Mouse (Mus musculus): ENCODE data around the gene Gfm1.

Gene Gfm1

DNA sequence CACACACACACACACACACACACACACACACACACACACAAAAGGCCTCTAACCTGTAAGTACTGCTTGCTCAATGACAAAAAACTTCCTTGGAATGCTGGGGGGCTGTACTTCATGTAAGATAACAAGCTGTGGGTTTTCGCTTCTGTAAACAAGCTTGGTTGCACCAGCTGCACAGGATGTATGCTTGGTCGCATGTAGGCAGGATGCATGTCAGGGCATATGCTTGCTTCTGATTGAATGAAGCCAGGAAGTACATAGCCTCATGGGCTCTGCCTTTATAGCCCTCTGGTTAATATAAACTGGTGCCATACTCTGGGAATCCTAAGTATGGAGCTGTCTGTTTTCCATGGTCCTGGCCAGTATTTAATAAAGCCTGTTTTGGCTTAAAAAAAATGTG is 68.1 kb downstream of the Gfm1 start:
- DNase-seq (ENCODE audit: low spot score): no peak

- no peak for DNase-seq (ENCODE audit: low spot score)
Observed at GRCm38 (mm10) chr3:67498773-67499405, 69.0 kb downstream of the Gfm1 start.

DNA sequence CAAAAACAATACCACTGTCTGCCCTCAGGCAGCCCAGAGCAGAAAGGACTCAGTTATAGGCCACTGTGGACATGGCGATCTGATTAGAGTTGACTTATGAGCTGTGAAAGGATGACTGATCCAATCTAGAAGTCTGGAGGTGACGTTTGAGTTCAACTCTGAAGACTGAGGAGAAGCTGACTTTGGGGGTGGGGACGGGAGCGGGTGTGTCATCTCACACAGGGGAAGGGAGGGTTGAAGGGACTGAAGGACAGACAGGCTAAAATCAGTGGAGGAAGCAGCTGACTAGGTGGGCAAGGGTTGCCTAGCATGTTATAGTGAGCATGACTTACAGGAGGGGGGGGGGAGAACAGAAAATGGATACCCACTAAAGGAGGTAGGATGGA is 69.5 kb downstream of the Gfm1 start:
- no peak for DNase-seq (ENCODE audit: low spot score)

DNA sequence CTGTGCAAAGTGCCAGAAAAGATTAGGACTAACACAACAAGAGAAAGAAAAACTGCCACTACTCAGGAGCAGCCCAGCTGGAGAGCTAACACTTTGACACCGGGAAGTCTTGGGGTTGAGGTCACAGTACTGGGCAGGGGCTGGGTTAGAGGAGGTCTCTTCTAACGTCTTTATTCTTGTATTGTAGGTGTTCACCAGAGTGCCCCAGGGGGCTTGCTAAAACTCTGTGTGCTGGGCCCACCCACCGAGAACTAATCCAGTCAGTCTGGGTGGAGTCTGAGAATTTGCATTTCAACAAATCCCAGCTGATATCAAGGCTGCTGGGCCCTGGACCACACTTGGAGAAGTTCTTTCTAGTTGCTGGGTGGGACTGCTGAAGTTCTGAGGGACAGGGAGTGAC is 74.0 kb downstream of the Gfm1 start:
- no peak for DNase-seq (ENCODE audit: low spot score)

DNA sequence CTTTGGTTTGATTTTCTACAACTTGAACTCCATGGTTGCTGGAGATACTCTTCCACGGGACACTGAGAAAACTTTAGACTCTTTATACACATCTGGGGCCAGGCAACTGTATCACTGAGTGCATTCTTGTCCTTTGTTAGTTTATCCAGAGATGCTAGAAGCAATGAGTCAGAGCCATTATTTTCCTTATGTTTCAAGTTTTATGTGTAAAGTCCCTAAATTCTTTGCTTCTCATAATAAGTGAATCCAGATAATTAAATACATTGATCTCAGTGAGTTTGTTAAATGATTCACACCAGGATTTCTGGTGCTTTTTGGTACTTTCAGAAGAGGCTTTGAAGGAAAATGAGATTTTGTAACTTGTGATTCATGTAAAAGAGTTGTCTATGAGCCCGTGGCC is 75.4 kb downstream of the Gfm1 start:
- DNase-seq (ENCODE audit: low spot score): no peak

DNA sequence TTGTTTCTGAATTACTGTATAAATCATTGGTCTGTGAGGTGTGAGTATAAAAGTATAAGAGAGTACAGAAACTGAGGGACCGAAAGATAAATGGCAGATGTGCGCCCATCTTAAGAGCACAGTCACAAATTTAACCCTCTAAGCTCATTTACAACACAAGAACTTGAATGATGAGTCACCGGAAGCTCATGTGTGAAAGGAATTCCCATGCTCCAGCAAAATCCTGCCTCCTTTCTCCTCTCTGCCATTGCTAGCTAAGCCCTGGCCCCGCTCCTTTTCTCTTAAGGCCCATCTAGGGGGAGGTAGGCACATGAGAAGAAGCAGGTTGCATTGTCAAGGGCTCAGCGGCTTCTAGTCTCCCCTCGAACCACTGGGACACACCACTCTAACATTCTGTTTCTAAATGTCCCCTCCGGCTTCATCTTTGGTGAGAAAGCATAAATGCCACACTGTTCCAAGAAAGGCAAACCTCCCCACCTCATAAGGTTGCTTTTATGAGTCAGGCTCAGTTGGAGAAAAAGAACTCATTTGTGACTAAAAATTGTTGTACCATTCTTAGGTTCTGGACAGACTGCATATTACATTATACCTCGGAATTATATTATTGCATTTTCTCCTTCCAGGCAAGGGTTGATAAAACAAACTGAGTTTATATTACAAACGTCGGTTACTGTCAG is 78.5 kb downstream of the Gfm1 start:
- no peak for DNase-seq (ENCODE audit: low spot score)

GRCm38 (mm10) chr3:67512807-67513206 is 82.9 kb downstream of the Gfm1 start:
- DNase-seq (ENCODE audit: low spot score): peak; percentile 89

- no peak for DNase-seq (ENCODE audit: low spot score)
Observed at GRCm38 (mm10) chr3:67514801-67515273, 84.9 kb downstream of the Gfm1 start.

- no peak for DNase-seq (ENCODE audit: low spot score)
Observed at GRCm38 (mm10) chr3:67515274-67515801, 85.4 kb downstream of the Gfm1 start, which contains the start of gene Rarres1. Gene Rarres1 (minus strand): TSS chr3:67515523.

DNA sequence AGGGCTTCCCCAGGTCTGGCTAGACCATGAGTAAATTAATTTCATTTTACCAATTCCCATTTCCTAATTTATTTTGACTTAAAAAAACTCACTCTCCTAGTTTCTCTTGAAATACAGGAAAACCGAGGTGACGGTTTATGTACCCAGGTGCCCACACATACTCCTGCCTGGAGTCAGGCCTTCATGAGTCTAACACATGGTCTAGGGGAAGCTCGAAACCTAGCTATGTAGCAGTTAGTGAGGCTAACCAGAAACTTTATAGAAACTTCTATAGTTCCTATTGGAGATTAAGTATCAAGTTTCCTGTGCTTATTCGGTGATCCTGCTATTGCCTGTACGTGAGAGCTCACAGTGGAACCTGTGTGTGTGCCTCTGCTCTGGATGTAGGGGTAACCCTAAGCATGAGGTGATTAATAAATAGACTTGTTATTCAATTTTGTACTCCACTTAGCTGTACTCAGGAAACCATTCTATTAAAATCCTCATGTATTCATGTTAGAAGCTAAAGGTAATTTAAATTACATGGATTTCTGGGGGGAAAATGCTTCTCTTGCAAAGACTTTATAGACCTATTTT is 90.8 kb downstream of the Gfm1 start:
- no peak for DNase-seq (ENCODE audit: low spot score)

GRCm38 (mm10) chr3:67522709-67523108 is 92.8 kb downstream of the Gfm1 start:
- no peak for DNase-seq (ENCODE audit: low spot score)

DNA sequence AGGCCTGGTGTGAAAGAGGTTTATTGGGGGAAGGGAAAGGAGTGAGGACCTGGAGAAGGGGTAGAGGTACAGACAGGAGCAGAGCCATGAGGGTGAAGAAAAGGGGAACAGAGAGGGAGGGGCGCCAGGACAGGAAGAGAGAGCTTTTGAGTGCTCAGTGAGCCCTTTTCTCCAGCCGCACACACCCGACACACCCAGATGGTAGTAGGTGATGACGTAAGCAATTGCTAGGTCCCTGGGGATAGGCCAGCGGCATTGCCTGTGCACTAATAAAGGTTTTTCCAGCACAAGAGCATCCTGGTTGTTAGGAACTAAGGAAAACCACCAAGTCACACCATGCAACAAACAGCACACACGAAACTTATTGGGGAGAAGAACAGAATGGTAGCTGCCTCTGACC is 94.9 kb downstream of the Gfm1 start:
- no peak for DNase-seq (ENCODE audit: low spot score)

Measured in layer of hippocampus, adult 11-12 months (tissue).